Mouse (Mus musculus): ENCODE measurements around the gene Ltb4r2.

Ltb4r2 gene

GRCm38 (mm10) chr14:55737086-55737687, 24.0 kb upstream of the Ltb4r2 start:
- DNase-seq (ENCODE audit: low spot score) = no peak

GRCm38 (mm10) chr14:55743711-55744110, 17.5 kb upstream of the Ltb4r2 start:
- peak; percentile 95 for DNase-seq (ENCODE audit: low spot score)

GRCm38 (mm10) chr14:55745180-55745860, 15.9 kb upstream of the Ltb4r2 start, which contains the start of the genes Dhrs1 and Nop9:
Dhrs1 (minus strand) TSS chr14:55745690.
Nop9 (plus strand) TSS chr14:55745693.
- peak; percentile 84 for DNase-seq (ENCODE audit: low spot score)

GRCm38 (mm10) chr14:55745861-55746237, 15.4 kb upstream of the Ltb4r2 start:
- DNase-seq (ENCODE audit: low spot score) = no peak

GRCm38 (mm10) chr14:55747051-55747847, 14.0 kb upstream of the Ltb4r2 start:
- DNase-seq (ENCODE audit: low spot score) = no peak

GRCm38 (mm10) chr14:55757566-55757965, 3.7 kb upstream of the Ltb4r2 start:
- no peak for DNase-seq (ENCODE audit: low spot score)

GRCm38 (mm10) chr14:55758363-55758784, 2.9 kb upstream of the Ltb4r2 start, which contains the start of gene Cideb:
Cideb (minus strand) TSS chr14:55758458.
- peak; percentile 83 for DNase-seq (ENCODE audit: low spot score)

GRCm38 (mm10) chr14:55760156-55760555, 1.1 kb upstream of the Ltb4r2 start:
- peak; percentile 91 for DNase-seq (ENCODE audit: low spot score)

- peak; percentile 67 for DNase-seq (ENCODE audit: low spot score)
These were observed 983 bp downstream of the Ltb4r2 start for GRCm38 (mm10) chr14:55762001-55762821.

GRCm38 (mm10) chr14:55763166-55763565, 1.9 kb downstream of the Ltb4r2 start:
- DNase-seq (ENCODE audit: low spot score) = no peak

GRCm38 (mm10) chr14:55765696-55766095, 4.5 kb downstream of the Ltb4r2 start, which contains the start of gene Ltb4r1:
Ltb4r1 (plus strand) TSS chr14:55765962.
- DNase-seq (ENCODE audit: low spot score) = no peak

GRCm38 (mm10) chr14:55767519-55768414, 6.5 kb downstream of the Ltb4r2 start:
- peak; percentile 68 for DNase-seq (ENCODE audit: low spot score)

GRCm38 (mm10) chr14:55768555-55768954, 7.3 kb downstream of the Ltb4r2 start:
- no peak for DNase-seq (ENCODE audit: low spot score)

- no peak for DNase-seq (ENCODE audit: low spot score)
These were observed 8.0 kb downstream of the Ltb4r2 start for GRCm38 (mm10) chr14:55769087-55769703.

GRCm38 (mm10) chr14:55776711-55777110, 15.5 kb downstream of the Ltb4r2 start:
- no peak for DNase-seq (ENCODE audit: low spot score)

- no peak for DNase-seq (ENCODE audit: low spot score)
These were observed 15.9 kb downstream of the Ltb4r2 start for GRCm38 (mm10) chr14:55777176-55777575.

- DNase-seq (ENCODE audit: low spot score) = no peak
These were observed 16.6 kb downstream of the Ltb4r2 start for GRCm38 (mm10) chr14:55777806-55778205.

- DNase-seq (ENCODE audit: low spot score) = no peak
These were observed 17.5 kb downstream of the Ltb4r2 start for GRCm38 (mm10) chr14:55778686-55779085.

- no peak for DNase-seq (ENCODE audit: low spot score)
These were observed 18.4 kb downstream of the Ltb4r2 start for GRCm38 (mm10) chr14:55779656-55780055.

GRCm38 (mm10) chr14:55780736-55781135, 19.5 kb downstream of the Ltb4r2 start:
- no peak for DNase-seq (ENCODE audit: low spot score)

All from retina, embryonic 14.5 days (tissue).